Mouse (Mus musculus) spleen, embryonic (tissue): ENCODE results near the gene Tmem132d.

Experiments used
- CTCF ChIA-PET: fragments of 350-600 bp; sonication (Branson Sonifier 250); formaldehyde crosslinking; loops from one replicate; lab custom pipeline; 2022; lab: Charles Lee

Gene Tmem132d

GRCm38 (mm10) chr5:128432916-128433315, at the start of gene Tmem132d:
Gene Tmem132d (minus strand): TSS chr5:128433077.
- CTCF ChIA-PET = no interaction called here

GRCm38 (mm10) chr5:128480816-128481215, 47.9 kb upstream of the Tmem132d start:
- CTCF ChIA-PET = no interaction called here

DNA sequence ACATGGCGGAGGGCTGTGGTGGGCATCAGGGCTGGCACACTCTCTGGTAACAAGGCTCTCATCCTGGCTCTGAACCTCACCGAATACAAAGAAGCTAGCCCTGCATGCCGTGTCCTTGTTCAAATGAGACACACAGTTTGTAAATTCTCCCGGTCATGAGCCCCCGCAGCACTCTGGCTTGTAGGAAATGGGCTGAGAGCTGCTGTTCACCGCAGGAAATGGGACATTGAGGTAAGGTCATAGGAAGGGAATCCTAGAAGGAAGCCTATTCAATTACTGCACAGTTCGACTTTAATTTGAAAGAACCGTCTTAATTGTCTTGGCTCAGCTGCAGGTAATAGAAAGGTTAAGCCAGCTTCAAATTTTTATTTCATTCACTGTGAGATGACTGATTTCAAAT, 42.5 kb upstream of the Tmem132d start:
- CTCF ChIA-PET = no interaction called here

DNA sequence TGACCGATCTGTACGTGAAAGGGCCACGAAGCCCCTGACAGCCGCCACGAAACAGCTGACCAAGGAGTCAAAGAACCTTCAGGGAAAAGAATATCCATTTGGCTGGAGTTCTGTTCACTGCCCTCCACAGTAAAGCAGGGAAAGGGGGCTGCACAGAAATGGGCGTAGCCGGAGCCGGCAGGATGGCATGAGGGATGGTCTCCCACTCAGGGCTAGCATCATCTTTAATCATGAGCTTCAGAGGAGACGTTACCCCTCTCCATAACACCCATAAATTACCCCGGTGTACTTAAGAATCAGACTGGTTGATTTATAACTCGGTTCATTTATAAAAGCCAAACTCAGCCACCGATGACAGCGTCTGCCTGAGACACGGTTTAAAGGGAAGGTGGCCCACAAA, 36.9 kb upstream of the Tmem132d start:
- CTCF ChIA-PET = no interaction called here

DNA sequence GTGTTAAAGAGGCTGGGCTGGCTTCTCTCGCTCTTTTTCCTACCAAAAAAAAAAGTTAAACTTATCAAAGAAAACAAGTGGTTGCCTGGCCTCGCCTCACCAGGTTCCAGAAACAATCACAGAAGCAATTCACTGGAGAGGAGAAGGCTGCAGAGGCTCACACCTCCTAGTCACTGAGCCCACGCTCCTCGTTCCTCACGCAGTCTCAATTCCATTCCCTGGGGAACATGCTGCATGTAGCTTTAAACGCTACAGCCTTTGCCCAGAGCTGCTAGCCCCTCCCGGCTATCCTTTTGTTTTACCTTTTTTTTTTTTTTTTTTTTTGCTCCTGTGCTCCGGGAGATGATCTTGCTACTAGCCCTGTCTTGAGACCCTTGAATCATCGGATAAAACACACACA, 31.6 kb upstream of the Tmem132d start:
- CTCF ChIA-PET = no interaction called here

DNA sequence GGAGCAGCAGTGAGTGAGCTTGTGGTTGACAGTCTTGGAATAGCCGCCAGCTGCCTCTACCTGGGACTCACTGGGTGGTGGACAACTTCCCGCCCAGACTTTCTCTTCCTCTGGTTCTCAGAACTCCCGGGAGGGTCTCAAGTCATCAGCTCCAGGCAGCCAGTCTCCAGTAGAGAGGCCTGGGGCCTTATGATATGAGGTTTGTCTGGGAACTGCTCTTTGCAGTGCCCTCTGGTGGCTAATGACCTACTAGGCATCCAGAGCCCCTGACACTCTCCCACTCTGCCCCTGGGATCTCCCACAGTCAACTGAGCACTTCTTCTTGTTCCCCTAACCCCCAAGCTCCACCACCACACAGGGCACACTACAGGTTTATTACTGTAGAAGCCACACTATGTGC, 27.7 kb upstream of the Tmem132d start:
- CTCF ChIA-PET = no interaction called here

DNA sequence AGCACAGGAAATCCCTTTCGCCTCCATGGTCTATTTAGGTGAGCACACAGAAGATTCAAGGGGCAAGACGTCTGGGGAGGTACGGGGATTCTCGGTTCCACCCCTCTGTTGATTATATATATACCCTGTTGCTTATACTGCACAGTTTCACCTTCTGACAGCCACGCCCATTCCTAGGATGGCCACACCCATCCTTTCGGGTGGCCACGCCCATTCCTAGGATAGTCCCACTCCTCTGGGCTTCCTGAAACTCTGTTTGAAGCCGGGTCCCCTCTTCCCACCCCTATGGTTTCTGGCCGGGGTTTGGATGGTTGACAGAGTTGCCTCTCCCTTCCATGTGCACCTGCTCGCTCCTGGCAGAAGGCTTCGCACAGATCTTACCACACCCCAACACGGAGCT, 22.9 kb upstream of the Tmem132d start:
- CTCF ChIA-PET = no interaction called here

- CTCF ChIA-PET = interaction anchor here (0.7 kb wide), 1 partner anchor 38 kb away, joined by 4 read pairs; no protein-coding TSS in a partner anchor
Measured at GRCm38 (mm10) chr5:128452196-128452595, 19.3 kb upstream of the Tmem132d start.

DNA sequence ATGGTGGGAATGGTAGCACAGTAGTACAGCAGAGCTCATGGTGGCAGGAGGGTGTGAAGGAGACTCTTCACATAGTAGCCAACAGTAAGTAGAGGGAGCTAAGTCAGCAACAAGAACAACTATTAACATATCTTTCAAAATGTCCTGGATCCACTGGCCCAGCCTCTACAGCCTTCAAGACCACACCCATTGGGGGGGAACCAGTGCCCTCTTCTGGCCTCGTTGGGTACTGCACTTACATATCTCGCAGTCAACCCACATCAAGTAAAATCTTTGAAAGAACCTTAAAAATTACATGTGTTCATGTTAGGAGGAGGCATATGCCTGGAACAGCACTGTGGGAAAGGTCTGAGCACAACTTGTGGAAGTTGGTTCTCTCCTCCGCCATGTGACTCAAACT, 17.9 kb upstream of the Tmem132d start:
- CTCF ChIA-PET = interaction anchor here (0.5 kb wide), 1 partner anchor 863 kb away, joined by 3 read pairs; no protein-coding TSS in a partner anchor

DNA sequence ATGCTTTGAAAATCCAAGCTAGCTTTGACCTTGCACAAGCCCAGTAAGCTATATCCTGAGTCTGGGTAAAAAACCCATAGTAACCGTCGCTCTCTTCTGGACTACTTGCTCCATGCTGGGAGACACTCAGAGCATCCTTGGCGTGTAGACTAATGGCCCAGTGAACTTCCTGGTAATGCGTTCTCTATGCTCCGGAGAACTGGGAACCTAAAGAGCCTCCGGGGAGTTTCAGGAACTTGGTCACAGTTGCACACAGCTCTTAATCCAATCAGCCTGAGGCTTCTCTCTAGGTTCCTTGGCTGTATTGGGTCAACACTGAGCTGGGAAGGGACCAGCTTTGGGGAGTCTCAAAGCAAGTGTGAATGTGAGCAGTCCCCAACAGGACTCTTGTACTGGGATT, 12.0 kb upstream of the Tmem132d start:
- CTCF ChIA-PET = no interaction called here

GRCm38 (mm10) chr5:128443848-128444247, 11.0 kb upstream of the Tmem132d start:
- CTCF ChIA-PET = interaction anchor here (0.6 kb wide), 1 partner anchor 9 kb away, joined by 5 read pairs; no protein-coding TSS in a partner anchor

DNA sequence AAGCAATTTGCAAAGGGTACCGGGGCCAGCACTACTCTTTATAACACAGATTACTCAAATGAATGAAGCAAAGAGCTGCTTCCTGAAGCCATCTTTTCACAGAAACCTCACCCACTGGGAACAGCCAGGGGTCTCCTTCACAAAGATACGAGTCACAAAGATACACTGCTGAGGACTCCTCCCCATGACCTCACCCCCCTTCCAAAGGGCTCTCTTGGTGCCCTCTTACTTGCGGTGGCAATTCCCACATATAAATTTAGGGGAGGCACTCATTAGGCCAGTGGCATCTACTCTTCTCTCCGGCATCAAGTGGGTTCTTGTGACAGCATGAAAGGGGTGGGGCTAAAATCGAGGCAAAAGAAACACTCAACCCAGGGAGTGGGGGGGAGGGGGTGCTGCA, 8.2 kb upstream of the Tmem132d start:
- CTCF ChIA-PET = no interaction called here

- CTCF ChIA-PET = no interaction called here
Measured at GRCm38 (mm10) chr5:128439828-128440227, 7.0 kb upstream of the Tmem132d start.

- CTCF ChIA-PET = no interaction called here
Measured at GRCm38 (mm10) chr5:128438078-128438477, 5.2 kb upstream of the Tmem132d start.

DNA sequence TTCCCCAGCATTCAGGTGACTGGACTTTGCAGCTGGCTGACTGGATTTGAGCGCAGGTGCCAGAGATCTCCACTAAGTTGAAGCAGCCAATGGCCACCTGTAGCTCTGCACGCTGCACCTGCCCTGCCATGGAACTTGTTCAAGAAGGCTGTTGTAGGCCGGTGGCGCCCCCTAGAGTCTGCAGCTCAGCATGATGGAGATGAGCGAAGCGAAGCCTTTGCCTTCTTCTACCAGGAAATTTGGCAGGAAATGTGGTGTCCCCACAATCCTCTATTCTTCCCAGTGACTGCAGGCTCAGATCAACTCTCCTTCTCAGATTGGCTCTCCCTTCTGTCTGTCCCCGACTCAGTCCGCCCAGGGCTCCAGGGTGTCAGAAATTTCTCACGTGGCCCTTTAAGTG, 4.0 kb upstream of the Tmem132d start:
- CTCF ChIA-PET = no interaction called here

DNA sequence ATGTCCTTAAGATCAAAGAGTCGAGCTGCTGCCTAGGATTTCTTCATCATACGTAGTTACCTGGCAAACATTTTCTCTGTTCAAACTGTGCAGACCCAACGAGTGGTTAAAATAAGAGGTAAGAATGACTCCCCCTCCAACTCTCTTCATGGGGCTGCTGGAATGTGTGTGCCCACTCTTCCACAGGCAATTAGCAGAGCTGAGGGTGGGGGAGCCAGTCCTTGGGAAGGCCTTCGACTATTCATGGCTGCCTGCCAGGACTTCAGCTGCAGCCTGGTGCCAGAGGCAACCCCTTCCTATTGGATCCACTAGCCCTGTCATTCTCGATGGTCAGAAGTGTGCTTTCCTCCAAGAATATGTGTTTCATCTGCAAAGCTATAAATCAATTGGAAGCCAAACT, 2.8 kb upstream of the Tmem132d start:
- CTCF ChIA-PET = no interaction called here

GRCm38 (mm10) chr5:128433786-128434185, 909 bp upstream of the Tmem132d start:
- CTCF ChIA-PET = no interaction called here

GRCm38 (mm10) chr5:128432422-128432821, 455 bp downstream of the Tmem132d start:
- CTCF ChIA-PET = no interaction called here

GRCm38 (mm10) chr5:128424636-128425035, 8.2 kb downstream of the Tmem132d start:
- CTCF ChIA-PET = no interaction called here

DNA sequence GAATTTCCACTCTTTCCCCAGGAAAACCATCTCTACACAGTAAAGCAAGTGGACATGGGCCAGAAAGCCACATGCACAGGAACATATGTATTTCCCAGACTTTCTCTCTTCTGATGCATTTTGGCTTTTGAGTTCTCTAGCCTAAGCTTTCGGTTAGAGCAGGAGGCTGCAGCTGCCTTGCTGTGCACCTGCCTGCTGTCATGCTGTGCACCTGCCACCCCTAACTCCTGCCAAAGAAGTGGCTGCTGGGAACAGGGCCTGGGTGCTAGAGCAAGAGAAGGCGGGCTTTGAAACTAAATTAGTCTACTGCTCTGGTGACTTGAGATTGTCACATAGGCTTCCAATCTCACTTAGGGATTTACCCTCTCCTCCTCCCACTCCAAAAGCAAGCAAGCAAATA, 8.7 kb downstream of the Tmem132d start:
- CTCF ChIA-PET = no interaction called here

- CTCF ChIA-PET = no interaction called here
Measured at GRCm38 (mm10) chr5:128422090-128422489, 10.8 kb downstream of the Tmem132d start.

DNA sequence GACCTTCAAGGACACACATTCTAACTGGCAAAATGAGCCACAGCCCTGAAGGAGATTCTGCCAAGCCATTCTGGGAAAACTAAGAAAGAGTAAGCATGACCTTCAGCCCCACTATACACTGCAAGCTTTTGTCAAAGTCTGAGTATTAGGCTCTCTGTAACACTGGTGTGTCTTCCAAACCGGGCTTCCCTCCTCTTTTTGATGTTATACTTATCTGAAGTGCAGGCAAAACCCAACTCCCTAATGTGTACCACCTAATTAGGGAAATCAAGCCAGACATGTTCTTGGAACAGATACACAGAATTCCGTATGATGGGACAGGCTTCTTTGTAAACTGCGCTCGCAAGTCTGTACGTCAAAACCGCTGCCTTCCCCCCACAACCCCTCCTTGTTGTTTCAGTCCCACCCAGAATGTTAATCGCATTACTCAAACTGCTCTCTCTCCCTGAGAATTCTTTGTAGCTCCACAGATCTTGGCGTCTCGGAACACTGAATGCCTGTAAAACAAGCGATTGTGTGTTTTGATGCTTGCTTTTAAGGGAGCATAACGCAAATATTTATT, 14.6 kb downstream of the Tmem132d start:
- CTCF ChIA-PET = no interaction called here

GRCm38 (mm10) chr5:128414056-128414455, 18.8 kb downstream of the Tmem132d start:
- CTCF ChIA-PET = interaction anchor here (0.6 kb wide), 1 partner anchor 38 kb away, joined by 4 read pairs; no protein-coding TSS in a partner anchor

GRCm38 (mm10) chr5:128412306-128412705, 20.6 kb downstream of the Tmem132d start:
- CTCF ChIA-PET = no interaction called here
